Mouse (Mus musculus) monocyte, adult 5-6 weeks (primary cell): ENCODE measurements around the gene Rfxap. TPM values are rescaled to one million over a fixed set of nuclear protein-coding genes. Genes with fewer than 3 reads are reported as not detected.
A peak's percentile ranks its signal among the peaks of the same experiment; 100 is the strongest.

ENCODE experiments used
- ATAC-seq: fragments of 153-309, 156-312 bp; replicated peaks from 2 replicates; pipeline ENCODE4 v1.8.0; 2017; ENCODE audit warnings: mild to moderate bottlenecking; ENCODE audit not compliant: low TSS enrichment, insufficient number of reproducible peaks, severe bottlenecking, poor library complexity, low FRiP score
- total RNA-seq: library from RNA; stranded (forward); fragments of 200-1000, 200-491, 200-594 nt; gene quantifications from 3 replicates; pipeline ENCODE4 v1.2.3, GENCODE M21; 2017

The Rfxap gene
- 54.6 to 74.4 TPM (median 64.0 TPM) in 3 replicates for total RNA-seq

- peak; percentile 85 for ATAC-seq
Observed at GRCm38 (mm10) chr3:54807666-54808217, at the start of gene Rfxap. Gene Rfxap (minus strand): TSS chr3:54807791.

DNA sequence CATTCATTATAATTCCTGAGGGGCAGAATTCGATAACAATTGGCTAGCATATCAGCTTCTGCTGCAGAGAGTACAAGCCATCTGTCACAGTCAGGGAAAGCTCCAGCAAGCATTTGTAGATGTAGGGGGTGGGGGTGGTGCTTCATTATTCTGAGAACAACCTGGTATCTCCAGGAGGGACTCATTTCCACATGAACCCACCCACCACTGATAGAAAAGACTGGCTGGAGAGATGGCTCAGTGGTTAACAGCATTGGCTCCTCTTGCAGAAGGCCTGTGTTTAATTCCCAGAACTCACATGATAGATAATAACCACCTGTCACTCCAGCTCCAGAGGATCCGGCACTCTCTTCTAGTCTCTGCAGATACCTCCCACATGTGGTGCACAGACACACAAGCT, 27.8 kb upstream of the Rfxap start:
- ATAC-seq, result no peak

DNA sequence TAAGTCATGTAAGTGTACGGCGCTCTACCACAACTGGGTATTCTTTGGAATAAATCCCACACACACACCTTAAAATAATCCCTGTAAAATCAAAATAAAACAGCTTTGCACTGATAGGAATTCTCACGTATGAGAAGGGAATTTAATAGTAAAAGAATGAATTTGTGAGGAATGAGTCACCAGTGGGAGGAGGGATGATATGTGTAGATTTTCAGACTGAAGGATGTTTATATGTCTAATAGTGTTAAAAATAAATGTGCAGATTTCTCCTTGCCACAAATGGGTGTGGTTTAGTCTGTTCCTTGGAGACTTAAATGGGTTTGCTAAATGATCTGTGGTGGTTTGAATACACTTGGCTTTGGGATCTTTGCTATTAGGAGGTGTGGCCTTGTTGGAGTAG, 24.9 kb upstream of the Rfxap start:
- ATAC-seq, result no peak

- no peak for ATAC-seq
Observed at GRCm38 (mm10) chr3:54822526-54822925, 14.9 kb upstream of the Rfxap start.

- ATAC-seq, result 0 out of 2 replicates have a peak, but pooled peaks have one; percentile 56
Observed at GRCm38 (mm10) chr3:54815292-54815691, 7.7 kb upstream of the Rfxap start.

DNA sequence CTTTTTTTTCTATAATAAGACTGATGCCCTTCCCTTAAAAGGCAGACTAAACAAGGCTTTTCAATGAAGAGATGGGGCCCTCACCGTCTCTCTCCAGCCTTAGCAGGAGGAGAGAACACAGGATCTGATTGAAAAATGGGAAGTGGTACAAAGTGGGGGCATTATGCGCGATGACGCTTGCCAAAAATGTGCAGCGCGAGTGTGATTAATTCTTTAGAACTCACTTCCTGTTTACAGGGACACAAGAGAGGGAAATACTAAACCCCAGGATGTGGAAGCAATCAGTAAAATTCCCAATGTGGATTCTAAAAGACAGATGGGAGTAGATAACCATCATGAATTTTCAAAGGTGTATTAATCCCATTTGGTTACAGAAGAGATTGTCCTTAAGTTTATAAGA, 7.0 kb upstream of the Rfxap start:
- no peak for ATAC-seq

DNA sequence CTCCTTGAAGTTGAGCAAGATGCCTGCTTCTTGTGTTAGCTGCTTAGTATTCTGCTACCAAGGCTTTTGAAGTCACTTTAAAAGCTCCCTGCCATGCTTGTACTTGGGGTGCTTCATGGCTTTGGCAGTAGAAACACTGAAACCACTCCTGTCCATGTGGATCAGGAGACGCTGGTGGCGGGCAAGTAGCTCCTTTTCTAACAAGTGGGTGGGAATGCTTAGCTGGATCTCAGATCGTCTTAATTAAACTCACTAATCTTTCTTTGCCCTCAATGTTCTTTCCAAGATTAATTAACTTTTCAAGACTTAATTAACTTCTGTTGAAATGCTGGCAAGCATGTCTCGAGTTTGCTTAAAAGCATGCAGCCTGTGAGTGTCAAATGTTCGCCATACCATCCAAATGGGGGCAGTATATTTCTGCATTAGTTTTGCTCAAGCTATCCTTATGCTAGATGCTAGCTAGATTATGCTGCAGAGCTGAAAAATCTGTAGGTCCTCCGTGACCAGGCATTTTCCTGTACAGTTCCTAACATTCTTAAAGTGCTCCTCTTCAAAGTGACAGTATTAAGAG, 5.9 kb upstream of the Rfxap start:
- ATAC-seq, result no peak

DNA sequence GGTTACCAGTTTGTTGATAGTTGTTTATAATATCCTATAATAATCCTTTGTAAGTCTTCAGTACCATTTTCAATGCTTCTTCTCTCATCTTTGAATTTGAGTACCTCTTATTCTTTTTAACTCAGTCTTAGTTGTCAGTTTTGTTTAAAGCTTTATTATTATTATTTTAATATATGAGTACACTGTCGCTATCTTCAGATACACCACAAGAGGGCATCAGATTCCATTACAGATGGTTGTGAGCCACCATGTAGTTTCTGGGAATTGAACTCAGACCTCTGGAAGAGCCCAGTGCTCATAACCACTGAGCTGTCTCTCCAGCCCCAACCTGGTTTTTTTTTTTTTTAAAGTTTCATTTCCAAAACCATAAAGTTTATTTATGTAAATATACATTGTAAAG, 4.0 kb upstream of the Rfxap start:
- ATAC-seq, result no peak

DNA sequence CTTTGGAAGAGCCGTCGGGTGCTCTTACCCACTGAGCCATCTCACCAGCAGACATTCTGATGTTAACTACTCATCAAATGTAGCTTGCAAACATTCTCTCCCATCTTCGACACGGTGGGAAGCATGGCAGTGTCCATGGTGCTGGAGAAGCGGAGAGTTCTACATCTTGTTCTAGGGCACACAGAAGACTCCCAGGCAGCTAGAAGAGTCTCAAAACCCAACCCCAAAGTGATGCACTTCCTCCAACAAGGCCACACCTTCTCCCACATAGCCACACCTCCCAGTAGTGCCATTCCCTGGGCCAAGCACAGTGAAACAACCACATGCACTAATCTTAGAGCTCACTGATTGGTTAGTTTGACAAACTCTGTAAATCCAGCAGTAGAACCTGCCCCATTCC, 1.5 kb upstream of the Rfxap start:
- no peak for ATAC-seq

- ATAC-seq, result no peak; the same call in 1 of the 2 replicates
Observed at GRCm38 (mm10) chr3:54807061-54807661, 430 bp downstream of the Rfxap start.

DNA sequence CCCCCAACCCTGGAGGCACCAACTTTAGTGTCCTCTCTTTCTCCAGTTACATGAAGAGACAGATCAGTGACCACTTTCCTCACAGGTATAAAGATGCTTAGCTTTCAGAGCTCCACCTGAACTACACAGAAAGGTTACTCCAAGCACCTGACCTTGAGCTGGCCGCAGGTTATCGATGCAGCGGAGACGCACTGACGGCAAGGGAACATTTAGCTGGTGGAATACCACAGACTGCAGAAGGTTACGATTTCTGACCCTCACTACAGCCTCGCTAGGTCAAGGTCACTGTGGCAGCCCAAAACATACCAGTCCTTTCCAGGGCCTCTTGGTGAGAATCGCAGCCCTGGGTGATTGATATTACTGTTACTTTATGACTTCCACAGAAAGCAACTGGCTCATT, 3.9 kb downstream of the Rfxap start:
- no peak for ATAC-seq

- ATAC-seq, result peak; percentile 52; the same call in 1 of the 2 replicates
Observed at GRCm38 (mm10) chr3:54797211-54797610, 10.4 kb downstream of the Rfxap start.

- no peak for ATAC-seq
Observed at GRCm38 (mm10) chr3:54795806-54796205, 11.8 kb downstream of the Rfxap start.

- no peak for ATAC-seq
Observed at GRCm38 (mm10) chr3:54795379-54795778, 12.2 kb downstream of the Rfxap start.

- no peak for ATAC-seq
Observed at GRCm38 (mm10) chr3:54793762-54794161, 13.8 kb downstream of the Rfxap start.

- ATAC-seq, result no peak
Observed at GRCm38 (mm10) chr3:54791822-54792677, 15.5 kb downstream of the Rfxap start.

DNA sequence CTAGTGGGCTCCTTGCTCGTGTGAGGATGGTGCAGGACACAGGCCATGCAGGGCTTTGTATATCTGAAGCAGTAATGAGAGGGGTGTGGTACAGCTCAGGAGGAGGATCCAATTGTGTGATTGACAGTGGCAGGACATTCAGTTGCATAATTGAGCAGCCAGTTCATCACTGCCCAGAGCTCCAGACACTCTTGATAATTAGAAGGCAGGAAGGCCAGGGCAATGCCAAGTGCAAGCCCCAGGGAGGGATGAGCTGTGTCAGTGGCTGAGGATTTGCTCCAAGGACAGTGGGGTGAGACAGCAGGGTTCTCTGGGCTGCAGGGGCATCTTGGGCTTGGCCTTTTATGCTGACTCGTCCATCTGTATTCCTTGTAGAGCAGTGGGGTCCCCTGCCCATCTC, 17.0 kb downstream of the Rfxap start:
- no peak for ATAC-seq

GRCm38 (mm10) chr3:54775989-54776631, 31.5 kb downstream of the Rfxap start:
- no peak for ATAC-seq

DNA sequence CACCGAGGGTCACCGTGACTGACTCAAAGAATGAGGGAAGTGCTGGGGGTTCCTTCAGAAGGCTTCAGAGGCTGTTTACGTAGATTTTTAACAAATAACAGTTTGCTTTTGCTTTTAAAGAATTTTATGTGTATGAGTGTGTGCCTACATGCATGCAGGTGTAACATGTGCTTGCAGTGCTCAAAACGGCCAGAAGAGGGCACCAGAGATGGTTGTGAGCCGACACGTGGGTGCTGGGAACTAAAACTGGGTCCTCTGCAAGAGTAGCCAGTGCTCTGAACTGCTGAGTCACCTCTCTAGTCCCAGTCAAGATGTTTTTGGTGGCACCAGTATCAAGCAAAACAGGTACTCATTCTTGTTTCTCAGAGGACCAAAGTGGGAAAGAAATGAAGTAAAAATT, 34.0 kb downstream of the Rfxap start:
- no peak for ATAC-seq
